Mouse (Mus musculus) kidney, postnatal 0 days (tissue): ENCODE data around the gene Srsf4. TPM values are rescaled to one million over a fixed set of nuclear protein-coding genes. Genes with fewer than 3 reads are reported as not detected.

Source experiments
- ATAC-seq: fragments of 200-750 bp; cut with Nextera tagmentation; replicated peaks from 2 replicates; pipeline ENCODE4 v1.8.0; 2017; ENCODE audit warnings: low read depth, moderate number of reproducible peaks, moderate TSS enrichment, moderate library complexity; ENCODE audit not compliant: low FRiP score
- DNase-seq: peaks from one replicate; pipeline ENCODE4 v3.0.0-alpha.2; 2016; ENCODE audit warnings: low spot score
- H3K27ac ChIP-seq: fragments of 300-500 bp; sonication (generic); 2 replicates; pipeline ENCODE4 v1.5.1; 2014; ENCODE audit warnings: mild to moderate bottlenecking
- H3K27me3 ChIP-seq: fragments of 300-500 bp; sonication (generic); 2 replicates; pipeline ENCODE4 v1.6.1; 2014; ENCODE audit warnings: low read length, mixed read lengths; ENCODE audit not compliant: insufficient read depth
- H3K36me3 ChIP-seq: fragments of 300-500 bp; sonication (generic); 2 replicates; pipeline ENCODE4 v1.6.1; 2014; ENCODE audit warnings: low read length, mixed read lengths; ENCODE audit not compliant: insufficient read depth
- H3K4me1 ChIP-seq: fragments of 300-500 bp; sonication (generic); replicated peaks from 2 replicates; pipeline ENCODE4 v1.6.1; 2014; ENCODE audit warnings: antibody characterized with exemption, low read length, mixed read lengths; ENCODE audit not compliant: insufficient read depth
- H3K4me2 ChIP-seq: fragments of 300-500 bp; sonication (generic); 2 replicates; pipeline ENCODE4 v1.6.1; 2014; ENCODE audit warnings: mild to moderate bottlenecking, low read length, moderate library complexity, mixed read lengths
- H3K4me3 ChIP-seq: fragments of 300-500 bp; sonication (generic); replicated peaks from 2 replicates; pipeline ENCODE4 v1.5.1; 2014; ENCODE audit warnings: low read depth, low read length
- H3K9ac ChIP-seq: fragments of 300-500 bp; sonication (generic); 2 replicates; pipeline ENCODE4 v1.6.1; 2014; ENCODE audit warnings: low read depth, low read length
- H3K9me3 ChIP-seq: fragments of 300-500 bp; sonication (generic); replicated peaks from 2 replicates; pipeline ENCODE4 v1.6.1; 2016; ENCODE audit warnings: low read length, inconsistent platforms, mixed read lengths
- CTCF ChIP-seq: IDR thresholded peaks from 2 replicates; pipeline ENCODE4 v1.5.1; 2016; ENCODE audit warnings: antibody characterized with exemption, low read depth, mild to moderate bottlenecking, moderate library complexity
- WGBS: fragments of 180-500 bp; shearing (Covaris S2); extraction: QIAGEN DNeasy Blood & Tissue Kit; methylation state at CpG from one replicate; pipeline ENCODE4 v1.1.7; 2014; 5-methylcytosine and 5-hydroxymethylcytosine counted together
- polyA plus RNA-seq: library from polyadenylated mRNA; unstranded; fragments of >200 nt; fragmentation: Nextera tagmentation; extraction: Ambion mirVana; gene quantifications from 2 replicates; pipeline ENCODE4 v1.2.1, GENCODE M21; 2015

Srsf4 gene
- polyA plus RNA-seq, 1 experiment from 2014 or later, result 76.1 TPM

- peak; percentile 54; the same call in 1 of the 2 replicates for ATAC-seq
- H3K9me3 ChIP-seq, result no peaks in the 10 kb centered on the region
- peak; percentile 99 for TF ChIP-seq CTCF
- no peak overlapping the region for H3K4me2 ChIP-seq
- H3K27me3 ChIP-seq, result no peaks in the 10 kb centered on the region
- DNase-seq, result peak; percentile 90
- H3K4me1 ChIP-seq, result no peaks in the 10 kb centered on the region
- peaks cover 13% of the 10 kb centered on the region for H3K36me3 ChIP-seq
- H3K4me3 ChIP-seq, result no peak overlapping the region
- H3K9ac ChIP-seq, result no peak overlapping the region
- no peak overlapping the region for H3K27ac ChIP-seq
- 37% methylated on average over 15 of the region's 15 CpGs for WGBS
Measured at GRCm38 (mm10) chr4:131860492-131861340, 12.7 kb upstream of the Srsf4 start.

DNA sequence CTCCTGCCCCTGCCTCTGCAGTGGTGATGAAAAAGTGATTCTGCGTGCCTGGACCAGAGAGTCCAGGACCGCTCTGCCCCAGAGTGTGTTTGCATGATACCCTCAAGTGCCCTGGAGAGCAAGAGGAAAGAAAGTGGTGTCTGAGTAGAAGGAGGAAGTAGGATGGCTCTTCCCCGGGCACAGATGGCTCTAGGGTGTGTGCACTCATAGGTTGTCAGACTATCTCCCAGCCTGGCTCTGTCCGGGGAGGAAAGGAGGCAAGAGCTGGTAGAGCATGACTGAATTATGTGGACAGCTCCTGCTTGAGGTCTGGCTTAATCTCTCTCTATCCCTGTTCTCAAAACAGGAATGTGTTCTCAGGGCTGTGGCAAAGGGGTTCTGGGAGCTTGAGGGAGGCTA lies 12.1 kb upstream of the Srsf4 start:
- ATAC-seq, result no peak
- Histone ChIP-seq H3K9me3 (no peaks in the 10 kb centered on the region), H3K4me2 (no peak overlapping the region), H3K4me1 (no peaks in the 10 kb centered on the region), H3K27me3 (no peaks in the 10 kb centered on the region), H3K27ac (no peak overlapping the region), H3K9ac (no peak overlapping the region), H3K36me3 (peaks cover 13% of the 10 kb centered on the region), H3K4me3 (no peak overlapping the region)
- DNase-seq, result peak; percentile 54
- 54% methylated on average over 4 of the region's 4 CpGs for WGBS
- no peak for TF ChIP-seq CTCF

- Histone ChIP-seq H3K4me3 (peak overlapping the region; percentile 71), H3K27me3 (no peaks in the 10 kb centered on the region), H3K36me3 (no peaks in the 10 kb centered on the region), H3K4me1 (peaks cover 20% of the 10 kb centered on the region), H3K9me3 (no peaks in the 10 kb centered on the region), H3K27ac (peak overlapping the region; percentile 76), H3K4me2 (peak overlapping the region; percentile 67), H3K9ac (peak overlapping the region; percentile 98)
- no peak; the same call in 1 of the 2 replicates for ATAC-seq
- TF ChIP-seq CTCF, result no peak
- 8% methylated on average over 11 of the region's 11 CpGs for WGBS
- DNase-seq, result peak; percentile 27
Measured at GRCm38 (mm10) chr4:131872672-131873292, 635 bp upstream of the Srsf4 start.

DNA sequence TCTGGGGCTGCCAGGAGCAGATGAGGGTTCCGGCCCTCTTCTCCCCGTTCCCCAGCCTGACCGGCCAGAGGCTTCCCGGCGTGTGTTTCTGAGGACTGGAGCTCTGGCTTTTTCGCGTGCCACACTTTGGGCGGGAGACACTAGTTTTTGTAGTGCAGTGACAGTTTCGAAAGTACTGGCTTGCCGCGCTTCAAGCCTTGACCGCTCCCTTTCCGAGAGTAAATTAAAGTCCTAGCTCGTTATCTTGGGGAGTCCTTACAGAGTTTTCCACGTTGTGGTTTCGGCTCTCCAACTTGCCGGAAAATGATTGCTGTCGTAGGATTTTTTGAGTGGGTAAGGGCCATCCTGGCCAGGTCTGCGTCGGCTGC lies 736 bp downstream of the Srsf4 start:
- Histone ChIP-seq H3K9me3 (no peaks in the 10 kb centered on the region), H3K9ac (peak overlapping the region; percentile 98), H3K4me3 (peak overlapping the region; percentile 71), H3K27me3 (no peaks in the 10 kb centered on the region), H3K27ac (peak overlapping the region; percentile 99), H3K4me1 (peaks cover 22% of the 10 kb centered on the region), H3K4me2 (peak overlapping the region; percentile 85), H3K36me3 (no peaks in the 10 kb centered on the region)
- DNase-seq (peak; percentile 70), ATAC-seq (no peak)
- WGBS, result under 1% methylated on average over 20 of the region's 20 CpGs
- no peak for TF ChIP-seq CTCF

DNA sequence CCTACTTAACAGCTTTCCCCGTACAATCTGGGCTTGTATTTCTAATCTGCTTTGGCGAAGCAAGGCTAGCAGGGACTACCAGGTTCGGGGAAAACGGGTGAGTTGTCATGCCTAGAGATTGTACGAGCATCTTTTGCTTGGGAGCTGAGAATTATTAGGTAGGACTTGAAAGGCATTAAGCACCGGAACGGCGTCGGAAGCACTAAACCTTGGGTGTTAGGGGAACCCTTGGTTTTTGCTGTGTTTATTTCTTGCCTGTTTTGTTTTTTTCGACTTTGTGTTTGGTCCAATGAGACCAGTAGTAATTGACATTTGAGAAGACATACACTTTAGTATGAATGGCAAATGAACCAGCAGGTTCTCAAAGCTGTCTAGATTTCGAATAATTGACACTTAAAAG lies 1.1 kb downstream of the Srsf4 start:
- DNase-seq (no peak), ATAC-seq (no peak)
- TF ChIP-seq CTCF, result no peak
- H3K27me3 ChIP-seq, result no peaks in the 10 kb centered on the region
- H3K9ac ChIP-seq, result peak overlapping the region; percentile 98
- peaks cover 22% of the 10 kb centered on the region for H3K4me1 ChIP-seq
- H3K27ac ChIP-seq, result peak overlapping the region; percentile 99
- H3K36me3 ChIP-seq, result no peaks in the 10 kb centered on the region
- peak overlapping the region; percentile 71 for H3K4me3 ChIP-seq
- H3K9me3 ChIP-seq, result no peaks in the 10 kb centered on the region
- peak overlapping the region; percentile 85 for H3K4me2 ChIP-seq
- WGBS, result 2% methylated on average over 11 of the region's 11 CpGs

DNA sequence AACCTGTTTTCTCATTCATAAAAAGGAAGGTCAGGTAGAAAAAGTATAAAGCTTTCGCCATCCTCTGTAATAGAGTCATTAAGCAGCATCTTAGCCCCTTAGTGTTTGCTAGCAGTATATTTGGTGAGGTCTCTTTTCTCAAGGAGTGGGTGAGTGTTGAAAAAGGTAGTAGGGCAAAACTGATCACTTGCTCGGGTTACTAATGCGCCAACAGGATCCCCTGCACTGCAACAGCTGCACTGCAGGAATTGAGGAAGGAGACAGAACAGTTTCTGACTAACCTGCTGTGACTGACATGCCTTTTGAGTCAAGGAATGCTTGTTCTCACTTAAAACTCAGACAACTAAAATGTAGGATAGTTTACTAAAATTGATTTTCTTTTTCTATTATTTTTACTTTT lies 1.8 kb downstream of the Srsf4 start:
- H3K27me3 ChIP-seq, result no peaks in the 10 kb centered on the region
- TF ChIP-seq CTCF, result no peak
- WGBS, result 29% methylated on average over 3 of the region's 3 CpGs
- no peaks in the 10 kb centered on the region for H3K9me3 ChIP-seq
- no peak overlapping the region for H3K27ac ChIP-seq
- H3K9ac ChIP-seq, result peak overlapping the region; percentile 98
- H3K4me2 ChIP-seq, result peak overlapping the region; percentile 85
- H3K4me3 ChIP-seq, result peak overlapping the region; percentile 71
- no peak for ATAC-seq
- no peaks in the 10 kb centered on the region for H3K36me3 ChIP-seq
- peaks cover 25% of the 10 kb centered on the region for H3K4me1 ChIP-seq
- no peak for DNase-seq
